Mouse (Mus musculus) lung, embryonic 14.5 days (tissue): ENCODE data around the gene Fkbp1a. TPM values are rescaled to one million over a fixed set of nuclear protein-coding genes. Genes with fewer than 3 reads are reported as not detected.
A peak's percentile ranks its signal among the peaks of the same experiment; 100 is the strongest.

ENCODE experiments used
- ATAC-seq: fragments of 200-750 bp; cut with Nextera tagmentation; 2 replicates; pipeline ENCODE4 v1.8.0; 2017; ENCODE audit warnings: mild to moderate bottlenecking, moderate TSS enrichment, moderate library complexity; ENCODE audit not compliant: insufficient read depth
- DNase-seq: peaks from one replicate; pipeline ENCODE4 v3.0.0-alpha.2; 2015
- H3K27ac ChIP-seq: fragments of 300-500 bp; sonication (generic); 2 replicates; pipeline ENCODE4 v1.5.1; 2014; ENCODE audit warnings: low read depth, mild to moderate bottlenecking, moderate library complexity
- H3K27me3 ChIP-seq: fragments of 300-500 bp; sonication (generic); 2 replicates; pipeline ENCODE4 v1.6.1; 2014; ENCODE audit warnings: low read length, control low read depth; ENCODE audit not compliant: insufficient read depth
- H3K36me3 ChIP-seq: fragments of 300-500 bp; sonication (generic); 2 replicates; pipeline ENCODE4 v1.6.1; 2014; ENCODE audit warnings: control low read depth; ENCODE audit not compliant: insufficient read depth
- H3K4me1 ChIP-seq: fragments of 300-500 bp; sonication (generic); 2 replicates; pipeline ENCODE4 v1.6.1; 2014; ENCODE audit warnings: antibody characterized with exemption, control low read depth; ENCODE audit not compliant: insufficient read depth
- H3K4me2 ChIP-seq: fragments of 300-500 bp; sonication (generic); 2 replicates; pipeline ENCODE4 v1.6.1; 2014; ENCODE audit warnings: mild to moderate bottlenecking
- H3K4me3 ChIP-seq: fragments of 300-500 bp; sonication (generic); 2 replicates; pipeline ENCODE4 v1.5.1; 2014; ENCODE audit warnings: low read depth, low read length
- H3K9ac ChIP-seq: fragments of 300-500 bp; sonication (generic); 2 replicates; pipeline ENCODE4 v1.6.1; 2014
- H3K9me3 ChIP-seq: fragments of 300-500 bp; sonication (generic); 2 replicates; pipeline ENCODE4 v1.6.1; 2016; ENCODE audit warnings: low read depth, low read length, control low read depth
- CTCF ChIP-seq: IDR thresholded peaks from 2 replicates; pipeline ENCODE4 v1.5.1; 2016; ENCODE audit warnings: antibody characterized with exemption, low read depth
- WGBS: fragments of 180-500 bp; shearing (Covaris S2); extraction: QIAGEN DNeasy Blood & Tissue Kit; methylation state at CpG from one replicate; pipeline ENCODE4 v1.1.7; 2014; 5-methylcytosine and 5-hydroxymethylcytosine counted together
- polyA plus RNA-seq: library from polyadenylated mRNA; unstranded; fragments of >200 nt; fragmentation: Nextera tagmentation; extraction: Ambion mirVana; gene quantifications from 2 replicates; pipeline ENCODE4 v1.2.1, GENCODE M21; 2014

Gene Fkbp1a
- polyA plus RNA-seq, 1 experiment from 2014 or later = 873 TPM

DNA sequence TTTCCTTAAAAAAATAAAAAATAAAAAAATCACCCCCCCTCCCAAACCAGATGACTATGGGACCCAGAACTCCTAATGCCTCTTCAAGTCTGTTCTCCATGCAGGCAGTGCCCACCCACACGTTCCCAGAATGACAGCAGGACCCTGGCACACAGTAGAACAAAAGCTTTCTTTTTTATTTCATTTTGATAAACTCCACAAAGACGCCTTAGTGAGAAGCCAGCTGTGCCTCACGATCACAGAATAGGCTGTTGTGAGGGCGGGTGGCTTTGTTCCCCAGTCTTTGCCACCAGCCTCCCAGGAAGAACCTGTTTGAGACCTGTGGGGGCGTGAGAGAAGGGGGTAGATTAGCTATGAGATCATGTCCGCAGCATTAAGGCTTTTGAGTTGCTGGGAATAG, 2.4 kb downstream of the Fkbp1a start:
- no peak for DNase-seq
- WGBS = 64% methylated on average over 6 of the region's 6 CpGs
- Histone ChIP-seq H3K4me1 (peaks cover 11% of the 10 kb centered on the region), H3K27me3 (no peaks in the 10 kb centered on the region), H3K36me3 (peaks cover 53% of the 10 kb centered on the region), H3K9ac (no peak overlapping the region), H3K27ac (no peak overlapping the region), H3K9me3 (no peaks in the 10 kb centered on the region), H3K4me3 (peak overlapping the region; percentile 94), H3K4me2 (peak overlapping the region; percentile 72)
- TF ChIP-seq CTCF = no peak
- no peak for ATAC-seq

- Histone ChIP-seq H3K4me3 (no peak overlapping the region), H3K36me3 (peaks cover 70% of the 10 kb centered on the region)
- TF ChIP-seq CTCF = no peak
Measured at GRCm38 (mm10) chr2:151546571-151546970, 4.3 kb downstream of the Fkbp1a start.

GRCm38 (mm10) chr2:151549615-151550121, 7.4 kb downstream of the Fkbp1a start:
- no peak for TF ChIP-seq CTCF
- Histone ChIP-seq H3K9me3 (no peaks in the 10 kb centered on the region), H3K27ac (no peak overlapping the region), H3K4me2 (no peak overlapping the region), H3K27me3 (no peaks in the 10 kb centered on the region), H3K36me3 (peaks cover 90% of the 10 kb centered on the region), H3K4me3 (no peak overlapping the region), H3K9ac (no peak overlapping the region), H3K4me1 (peaks cover 4% of the 10 kb centered on the region)
- DNase-seq = no peak
- ATAC-seq = no peak
- WGBS = 96% methylated on average over 3 of the region's 3 CpGs

More at GRCm38 (mm10) chr2:151546571-151546970, 4.3 kb downstream of the Fkbp1a start:
- no peaks in the 10 kb centered on the region for H3K9me3 ChIP-seq
- no peak for DNase-seq
- WGBS = 84% methylated on average over 4 of the region's 4 CpGs
- H3K9ac ChIP-seq = no peak overlapping the region
- H3K4me2 ChIP-seq = no peak overlapping the region
- no peaks in the 10 kb centered on the region for H3K27me3 ChIP-seq
- ATAC-seq = no peak
- peaks cover 7% of the 10 kb centered on the region for H3K4me1 ChIP-seq
- H3K27ac ChIP-seq = no peak overlapping the region

DNA sequence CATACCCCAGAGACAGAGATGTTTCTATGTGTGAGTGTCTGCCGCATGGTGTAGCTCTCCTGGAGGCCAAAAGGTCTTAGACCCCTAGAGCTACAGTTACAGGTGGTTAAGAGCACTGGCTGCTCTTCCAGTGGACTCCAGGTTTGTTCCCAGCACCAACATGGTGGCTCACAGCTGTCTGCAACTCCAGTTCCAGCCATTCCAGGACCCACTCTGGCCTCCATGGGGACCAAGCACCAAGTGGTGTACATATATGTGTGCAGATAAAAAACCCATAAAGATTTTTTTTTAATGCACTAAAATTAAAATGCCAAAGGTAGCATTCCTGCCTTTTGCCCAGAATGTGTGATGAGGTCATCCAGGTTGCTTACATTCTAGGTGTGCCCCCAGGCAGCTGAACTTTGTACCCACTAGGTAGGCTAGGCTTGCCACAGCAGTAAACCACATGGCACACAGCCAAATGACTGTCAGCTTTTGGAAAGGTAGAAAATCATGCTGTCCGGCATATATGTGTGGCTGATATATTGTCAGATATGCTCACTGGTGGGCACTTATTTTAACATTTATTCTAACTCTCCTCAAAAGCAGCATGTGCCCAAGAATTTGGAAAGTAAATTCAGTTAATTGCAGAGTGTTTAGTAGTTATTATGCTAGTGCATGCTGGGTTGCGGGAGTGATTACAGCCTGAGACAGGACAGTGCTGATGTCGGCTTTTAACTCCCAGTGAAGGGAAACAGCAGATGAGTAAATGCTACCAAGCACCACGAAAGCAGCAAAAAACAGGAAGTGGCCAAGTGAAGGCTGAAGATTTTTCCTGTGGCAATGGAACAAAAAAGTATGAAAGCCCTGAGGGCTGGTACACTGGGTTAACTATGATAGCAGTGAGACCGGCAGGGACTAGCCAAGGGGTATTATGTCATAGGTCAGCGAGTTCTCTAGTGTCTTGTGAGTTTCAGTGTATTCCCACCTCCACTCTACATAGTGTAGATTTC, 20.9 kb downstream of the Fkbp1a start:
- peaks cover 56% of the 10 kb centered on the region for H3K36me3 ChIP-seq
- no peak for TF ChIP-seq CTCF
- H3K4me2 ChIP-seq = no peak overlapping the region
- H3K27me3 ChIP-seq = no peaks in the 10 kb centered on the region
- WGBS = 81% methylated on average over 7 of the region's 7 CpGs
- no peak overlapping the region for H3K9ac ChIP-seq
- H3K4me3 ChIP-seq = no peak overlapping the region
- DNase-seq (no peak), ATAC-seq (no peak; the same call in 1 of the 2 replicates)
- no peaks in the 10 kb centered on the region for H3K9me3 ChIP-seq
- no peaks in the 10 kb centered on the region for H3K4me1 ChIP-seq
- H3K27ac ChIP-seq = no peak overlapping the region

GRCm38 (mm10) chr2:151564006-151564405, 21.7 kb downstream of the Fkbp1a start:
- no peak overlapping the region for H3K27ac ChIP-seq
- no peak overlapping the region for H3K9ac ChIP-seq
- H3K4me3 ChIP-seq = no peak overlapping the region
- DNase-seq (no peak), ATAC-seq (no peak)
- H3K4me1 ChIP-seq = no peaks in the 10 kb centered on the region
- H3K27me3 ChIP-seq = no peaks in the 10 kb centered on the region
- peaks cover 48% of the 10 kb centered on the region for H3K36me3 ChIP-seq
- no peak for TF ChIP-seq CTCF
- WGBS = 67% methylated on average over 1 of the region's 1 CpGs
- H3K4me2 ChIP-seq = no peak overlapping the region
- H3K9me3 ChIP-seq = no peaks in the 10 kb centered on the region

DNA sequence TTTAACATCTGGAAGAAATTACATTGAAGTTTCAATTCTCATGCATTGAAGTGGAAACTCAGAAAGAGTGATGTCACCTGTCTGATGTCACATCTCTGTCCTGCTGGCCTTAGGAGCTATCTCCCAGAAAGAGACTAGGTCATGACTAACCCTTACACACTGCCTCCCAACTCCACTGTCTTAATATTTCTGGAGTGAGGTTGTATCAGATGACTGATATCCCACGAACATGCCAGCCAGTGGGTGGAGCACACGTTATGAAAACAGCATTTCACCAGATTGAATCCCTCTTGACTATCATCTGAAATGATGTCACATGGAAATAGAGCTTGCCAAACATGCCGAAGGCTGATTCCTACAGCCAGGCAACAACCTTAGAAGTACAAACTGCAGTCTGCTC, 22.7 kb downstream of the Fkbp1a start:
- H3K4me1 ChIP-seq = no peaks in the 10 kb centered on the region
- H3K4me2 ChIP-seq = no peak overlapping the region
- H3K27me3 ChIP-seq = no peaks in the 10 kb centered on the region
- no peak for DNase-seq
- H3K36me3 ChIP-seq = peaks cover 38% of the 10 kb centered on the region
- H3K9me3 ChIP-seq = no peaks in the 10 kb centered on the region
- WGBS = 51% methylated on average over 3 of the region's 3 CpGs
- no peak overlapping the region for H3K9ac ChIP-seq
- no peak overlapping the region for H3K27ac ChIP-seq
- no peak for ATAC-seq
- no peak overlapping the region for H3K4me3 ChIP-seq
- TF ChIP-seq CTCF = no peak

- no peak for ATAC-seq
- no peak overlapping the region for H3K4me2 ChIP-seq
- no peak for DNase-seq
Measured at GRCm38 (mm10) chr2:151566856-151567255, 24.6 kb downstream of the Fkbp1a start.

More at GRCm38 (mm10) chr2:151566856-151567255, 24.6 kb downstream of the Fkbp1a start:
- Histone ChIP-seq H3K4me3 (no peak overlapping the region), H3K27me3 (no peaks in the 10 kb centered on the region), H3K4me1 (no peaks in the 10 kb centered on the region), H3K9ac (no peak overlapping the region), H3K36me3 (peaks cover 21% of the 10 kb centered on the region), H3K27ac (no peak overlapping the region), H3K9me3 (no peaks in the 10 kb centered on the region)
- WGBS = 77% methylated on average over 6 of the region's 6 CpGs
- no peak for TF ChIP-seq CTCF
